Mouse (Mus musculus): ENCODE data around the gene Gldc. TPM values are rescaled to one million over a fixed set of nuclear protein-coding genes. Genes with fewer than 3 reads are reported as not detected.

Gene Gldc
- polyA plus RNA-seq, 1 experiment from 2014 or later: 0.10 TPM

- DNase-seq (ENCODE audit: low spot score) (no peak), ATAC-seq (no peak)
- Histone ChIP-seq H3K4me3 (ENCODE audit: low read depth, low read length) (no peak overlapping the region), H3K4me1 (ENCODE audit: insufficient read depth, low read depth, low read length) (no peaks in the 10 kb centered on the region), H3K27ac (ENCODE audit: low read length) (no peak overlapping the region), H3K9ac (replicated peaks; ENCODE audit: low read depth) (no peak overlapping the region), H3K9me3 (ENCODE audit: low read length) (no peaks in the 10 kb centered on the region), H3K36me3 (ENCODE audit: insufficient read depth, low read length) (no peaks in the 10 kb centered on the region), H3K4me2 (replicated peaks; ENCODE audit: low read depth, low read length) (no peak overlapping the region), H3K27me3 (replicated peaks; ENCODE audit: insufficient read depth, low read length) (no peaks in the 10 kb centered on the region)
- 67% methylated on average over 2 of the region's 2 CpGs for WGBS
- no peak for TF ChIP-seq CTCF (IDR thresholded peaks at IDR 0.05)
- no peak for TF ChIP-seq EP300 (IDR thresholded peaks at IDR 0.05)
Observed at GRCm38 (mm10) chr19:30164228-30164627, 11.0 kb downstream of the Gldc start.

- H3K9ac ChIP-seq (replicated peaks; ENCODE audit: low read depth): no peak overlapping the region
- no peaks in the 10 kb centered on the region for H3K9me3 ChIP-seq (ENCODE audit: low read length)
- TF ChIP-seq CTCF (IDR thresholded peaks at IDR 0.05): no peak
- no peak for TF ChIP-seq EP300 (IDR thresholded peaks at IDR 0.05)
- no peak overlapping the region for H3K4me3 ChIP-seq (ENCODE audit: low read depth, low read length)
- DNase-seq (ENCODE audit: low spot score): no peak
- no peaks in the 10 kb centered on the region for H3K36me3 ChIP-seq (ENCODE audit: insufficient read depth, low read length)
- ATAC-seq: no peak
- no peaks in the 10 kb centered on the region for H3K4me1 ChIP-seq (ENCODE audit: insufficient read depth, low read depth, low read length)
- 79% methylated on average over 5 of the region's 5 CpGs for whole genome bisulfite sequencing
- H3K27me3 ChIP-seq (replicated peaks; ENCODE audit: insufficient read depth, low read length): no peaks in the 10 kb centered on the region
- H3K27ac ChIP-seq (ENCODE audit: low read length): no peak overlapping the region
- no peak overlapping the region for H3K4me2 ChIP-seq (replicated peaks; ENCODE audit: low read depth, low read length)
Observed at GRCm38 (mm10) chr19:30162808-30163207, 12.4 kb downstream of the Gldc start.

- TF ChIP-seq CTCF (IDR thresholded peaks at IDR 0.05) (no peak), EP300 (IDR thresholded peaks at IDR 0.05) (no peak)
- no peaks in the 10 kb centered on the region for H3K4me1 ChIP-seq (ENCODE audit: insufficient read depth, low read depth, low read length)
- WGBS: 80% methylated on average over 2 of the region's 2 CpGs
Observed at GRCm38 (mm10) chr19:30160021-30160420, 15.2 kb downstream of the Gldc start.

GRCm38 (mm10) chr19:30158189-30158588 is 17.0 kb downstream of the Gldc start:
- H3K27ac ChIP-seq (ENCODE audit: low read length): no peak overlapping the region
- no peaks in the 10 kb centered on the region for H3K27me3 ChIP-seq (replicated peaks; ENCODE audit: insufficient read depth, low read length)
- H3K4me2 ChIP-seq (replicated peaks; ENCODE audit: low read depth, low read length): no peak overlapping the region
- no peaks in the 10 kb centered on the region for H3K36me3 ChIP-seq (ENCODE audit: insufficient read depth, low read length)
- DNase-seq (ENCODE audit: low spot score) (no peak), ATAC-seq (no peak)
- H3K9me3 ChIP-seq (ENCODE audit: low read length): no peaks in the 10 kb centered on the region
- no peak overlapping the region for H3K9ac ChIP-seq (replicated peaks; ENCODE audit: low read depth)
- H3K4me3 ChIP-seq (ENCODE audit: low read depth, low read length): no peak overlapping the region
- TF ChIP-seq EP300 (IDR thresholded peaks at IDR 0.05) (no peak), CTCF (IDR thresholded peaks at IDR 0.05) (no peak)
- H3K4me1 ChIP-seq (ENCODE audit: insufficient read depth, low read depth, low read length): no peaks in the 10 kb centered on the region
- 90% methylated on average over 4 of the region's 4 CpGs for WGBS

More at GRCm38 (mm10) chr19:30160021-30160420, 15.2 kb downstream of the Gldc start:
- H3K9me3 ChIP-seq (ENCODE audit: low read length): no peaks in the 10 kb centered on the region
- DNase-seq (ENCODE audit: low spot score) (no peak), ATAC-seq (no peak)
- no peak overlapping the region for H3K9ac ChIP-seq (replicated peaks; ENCODE audit: low read depth)
- no peak overlapping the region for H3K27ac ChIP-seq (ENCODE audit: low read length)
- H3K36me3 ChIP-seq (ENCODE audit: insufficient read depth, low read length): no peaks in the 10 kb centered on the region
- H3K4me3 ChIP-seq (ENCODE audit: low read depth, low read length): no peak overlapping the region
- no peak overlapping the region for H3K4me2 ChIP-seq (replicated peaks; ENCODE audit: low read depth, low read length)
- H3K27me3 ChIP-seq (replicated peaks; ENCODE audit: insufficient read depth, low read length): no peaks in the 10 kb centered on the region

GRCm38 (mm10) chr19:30157031-30157687 is 18.1 kb downstream of the Gldc start:
- H3K4me1 ChIP-seq (ENCODE audit: insufficient read depth, low read depth, low read length): no peaks in the 10 kb centered on the region
- ATAC-seq (no peak), DNase-seq (ENCODE audit: low spot score) (no peak)
- H3K9me3 ChIP-seq (ENCODE audit: low read length): no peaks in the 10 kb centered on the region
- no peak overlapping the region for H3K4me3 ChIP-seq (ENCODE audit: low read depth, low read length)
- no peak overlapping the region for H3K4me2 ChIP-seq (replicated peaks; ENCODE audit: low read depth, low read length)
- no peaks in the 10 kb centered on the region for H3K36me3 ChIP-seq (ENCODE audit: insufficient read depth, low read length)
- no peak overlapping the region for H3K9ac ChIP-seq (replicated peaks; ENCODE audit: low read depth)
- H3K27me3 ChIP-seq (replicated peaks; ENCODE audit: insufficient read depth, low read length): no peaks in the 10 kb centered on the region
- WGBS: 61% methylated on average over 12 of the region's 12 CpGs
- TF ChIP-seq CTCF (IDR thresholded peaks at IDR 0.05): no peak
- no peak for TF ChIP-seq EP300 (IDR thresholded peaks at IDR 0.05)
- H3K27ac ChIP-seq (ENCODE audit: low read length): no peak overlapping the region

- H3K27me3 ChIP-seq (replicated peaks; ENCODE audit: insufficient read depth, low read length): no peaks in the 10 kb centered on the region
- no peak overlapping the region for H3K4me2 ChIP-seq (replicated peaks; ENCODE audit: low read depth, low read length)
- H3K4me3 ChIP-seq (ENCODE audit: low read depth, low read length): no peak overlapping the region
- H3K9me3 ChIP-seq (ENCODE audit: low read length): no peaks in the 10 kb centered on the region
- no peak for ATAC-seq
- no peak overlapping the region for H3K9ac ChIP-seq (replicated peaks; ENCODE audit: low read depth)
- no peak overlapping the region for H3K27ac ChIP-seq (ENCODE audit: low read length)
- DNase-seq (ENCODE audit: low spot score): no peak
- no peaks in the 10 kb centered on the region for H3K36me3 ChIP-seq (ENCODE audit: insufficient read depth, low read length)
- H3K4me1 ChIP-seq (ENCODE audit: insufficient read depth, low read depth, low read length): no peaks in the 10 kb centered on the region
- 61% methylated on average over 3 of the region's 3 CpGs for WGBS
- TF ChIP-seq CTCF (IDR thresholded peaks at IDR 0.05): no peak
- TF ChIP-seq EP300 (IDR thresholded peaks at IDR 0.05): no peak
Observed at GRCm38 (mm10) chr19:30153729-30154128, 21.5 kb downstream of the Gldc start.

Data from lung, postnatal 0 days (tissue).